Mouse (Mus musculus) myocyte (in vitro differentiated cells): Measurements from ENCODE around the gene Smpd1. TPM values are rescaled to one million over a fixed set of nuclear protein-coding genes. Genes with fewer than 3 reads are reported as not detected.

Experiments used
- H3K27me3 ChIP-seq: one replicate; pipeline ENCODE4 v1.6.1; 2011; ENCODE audit not compliant: control insufficient read depth, insufficient read depth, insufficient read length
- H3K36me3 ChIP-seq: one replicate; pipeline ENCODE4 v1.6.1; 2011; ENCODE audit not compliant: control insufficient read depth, insufficient read depth
- H3K4me2 ChIP-seq: one replicate; pipeline ENCODE4 v1.6.1; 2011; ENCODE audit warnings: low read depth, control low read depth
- H3K4me3 ChIP-seq: one replicate; pipeline ENCODE4 v1.5.1; 2011; ENCODE audit warnings: mild to moderate bottlenecking, control low read depth, moderate library complexity
- H3K79me2 ChIP-seq: one replicate; pipeline ENCODE4 v1.6.1; 2011; ENCODE audit not compliant: control insufficient read depth, insufficient read depth
- H3ac ChIP-seq: one replicate; pipeline ENCODE4 v1.6.1; 2011; ENCODE audit not compliant: control insufficient read depth, insufficient read length
- CEBPB ChIP-seq: IDR thresholded peaks from 2 replicates; pipeline ENCODE4 v1.6.1; 2011; ENCODE audit warnings: mild to moderate bottlenecking, moderate library complexity; ENCODE audit not compliant: poor library complexity, insufficient read depth, severe bottlenecking
- E2F4 ChIP-seq: IDR thresholded peaks from one replicate; pipeline ENCODE4 v1.6.1; 2011; ENCODE audit warnings: mild to moderate bottlenecking, control low read depth, moderate library complexity; ENCODE audit not compliant: insufficient read depth
- MAX ChIP-seq: IDR thresholded peaks from one replicate; pipeline ENCODE4 v1.6.1; 2011; ENCODE audit warnings: low read depth, mild to moderate bottlenecking, control low read depth
- MYOD1 ChIP-seq, 3 experiments: IDR thresholded peaks; one replicate each; pipeline ENCODE4 v1.6.1; 2011; ENCODE audit warnings: control low read depth in 2 of 3, low read depth in 2 of 3, mild to moderate bottlenecking in 2 of 3, moderate library complexity in 1 of 3; ENCODE audit not compliant: insufficient read length in 2 of 3, control insufficient read depth in 1 of 3
- MYOG ChIP-seq, 3 experiments: IDR thresholded peaks; one replicate each; pipeline ENCODE4 v1.6.1; 2011; ENCODE audit warnings: control low read depth in 2 of 3, low read depth in 2 of 3, mild to moderate bottlenecking in 2 of 3; ENCODE audit not compliant: insufficient read length in 2 of 3, control insufficient read depth in 1 of 3, insufficient read depth in 1 of 3
- POLR2A ChIP-seq: IDR thresholded peaks from one replicate; pipeline ENCODE4 v1.6.1; 2011; ENCODE audit warnings: low read depth, mild to moderate bottlenecking, control low read depth, moderate library complexity; ENCODE audit not compliant: insufficient read length
- POLR2AphosphoS2 ChIP-seq: IDR thresholded peaks from one replicate; pipeline ENCODE4 v1.6.1; 2011; ENCODE audit warnings: low read depth, control low read depth; ENCODE audit not compliant: insufficient read length
- REST ChIP-seq: IDR thresholded peaks from one replicate; pipeline ENCODE4 v1.6.1; 2011; ENCODE audit warnings: mild to moderate bottlenecking, control low read depth, moderate library complexity; ENCODE audit not compliant: insufficient read depth, insufficient read length
- SRF ChIP-seq: IDR thresholded peaks from one replicate; pipeline ENCODE4 v1.6.1; 2011; ENCODE audit warnings: low read depth; ENCODE audit not compliant: control insufficient read depth, insufficient read length
- TCF12 ChIP-seq: IDR thresholded peaks from one replicate; pipeline ENCODE4 v1.6.1; 2011; ENCODE audit warnings: mild to moderate bottlenecking, control low read depth; ENCODE audit not compliant: poor library complexity, insufficient read depth, severe bottlenecking
- TCF3 ChIP-seq: IDR thresholded peaks from one replicate; pipeline ENCODE4 v1.6.1; 2011; ENCODE audit warnings: low read depth, control low read depth; ENCODE audit not compliant: insufficient read length
- USF1 ChIP-seq: IDR thresholded peaks from one replicate; pipeline ENCODE4 v1.6.1; 2011; ENCODE audit warnings: low read depth, mild to moderate bottlenecking, control low read depth, moderate library complexity
- polyA plus RNA-seq: library from polyadenylated mRNA; unstranded; fragments of >200 nt; fragmentation: generic; extraction: Trizol; gene quantifications from one replicate; pipeline ENCODE4 v1.2.1, GENCODE M21; 2012; ENCODE audit warnings: missing spikeins

Gene Smpd1
- polyA plus RNA-seq, 1 experiment = 45.5 TPM

- H3K4me2 ChIP-seq = no peak overlapping the region
- H3K79me2 ChIP-seq = no peaks in the 10 kb centered on the region
- H3K4me3 ChIP-seq = no peak overlapping the region
- H3K36me3 ChIP-seq = peaks cover 4% of the 10 kb centered on the region
- no peak for TF ChIP-seq USF1
- no peak overlapping the region for H3ac ChIP-seq
- no peaks in the 10 kb centered on the region for H3K27me3 ChIP-seq
Measured at GRCm38 (mm10) chr7:105574537-105574936, 20.4 kb downstream of the Smpd1 start.

GRCm38 (mm10) chr7:105576166-105576748 lies 22.1 kb downstream of the Smpd1 start:
- H3K4me2 ChIP-seq = peak overlapping the region; percentile 42
- H3ac ChIP-seq = no peak overlapping the region
- no peaks in the 10 kb centered on the region for H3K79me2 ChIP-seq
- H3K36me3 ChIP-seq = peaks cover 4% of the 10 kb centered on the region
- H3K27me3 ChIP-seq = no peaks in the 10 kb centered on the region
- H3K4me3 ChIP-seq = no peak overlapping the region
- TF ChIP-seq MAX = no peak
- no peak for TF ChIP-seq TCF12
- TF ChIP-seq E2F4 = no peak
- no peak for TF ChIP-seq MYOD1 (IDR thresholded peaks at IDR 0.05; ENCODE audit: control insufficient read depth in 1 of 3, insufficient read length in 2 of 3, low read depth in 2 of 3)
- no peak for TF ChIP-seq REST
- TF ChIP-seq MYOG (IDR thresholded peaks at IDR 0.05; ENCODE audit: control insufficient read depth in 1 of 3, insufficient read depth in 1 of 3, insufficient read length in 2 of 3, low read depth in 2 of 3) = no peak
- no peak for TF ChIP-seq TCF3
- no peak for TF ChIP-seq USF1
- no peak for TF ChIP-seq CEBPB
- TF ChIP-seq SRF = no peak
- TF ChIP-seq POLR2A = no peak
- TF ChIP-seq POLR2AphosphoS2 = no peak

GRCm38 (mm10) chr7:105577377-105577871 lies 23.3 kb downstream of the Smpd1 start:
- no peak overlapping the region for H3ac ChIP-seq
- TF ChIP-seq REST = no peak
- no peak for TF ChIP-seq POLR2A
- TF ChIP-seq E2F4 = no peak
- no peak for TF ChIP-seq CEBPB
- no peak for TF ChIP-seq POLR2AphosphoS2
- TF ChIP-seq MYOD1 (IDR thresholded peaks at IDR 0.05; ENCODE audit: control insufficient read depth in 1 of 3, insufficient read length in 2 of 3, low read depth in 2 of 3) = no peak
- TF ChIP-seq TCF12 = no peak
- TF ChIP-seq USF1 = no peak
- TF ChIP-seq MAX = no peak
- TF ChIP-seq MYOG (IDR thresholded peaks at IDR 0.05; ENCODE audit: control insufficient read depth in 1 of 3, insufficient read depth in 1 of 3, insufficient read length in 2 of 3, low read depth in 2 of 3) = no peak
- no peak for TF ChIP-seq SRF
- no peak for TF ChIP-seq TCF3
- no peaks in the 10 kb centered on the region for H3K79me2 ChIP-seq
- no peak overlapping the region for H3K4me3 ChIP-seq
- H3K36me3 ChIP-seq = peaks cover 4% of the 10 kb centered on the region
- H3K27me3 ChIP-seq = no peaks in the 10 kb centered on the region
- no peak overlapping the region for H3K4me2 ChIP-seq

DNA sequence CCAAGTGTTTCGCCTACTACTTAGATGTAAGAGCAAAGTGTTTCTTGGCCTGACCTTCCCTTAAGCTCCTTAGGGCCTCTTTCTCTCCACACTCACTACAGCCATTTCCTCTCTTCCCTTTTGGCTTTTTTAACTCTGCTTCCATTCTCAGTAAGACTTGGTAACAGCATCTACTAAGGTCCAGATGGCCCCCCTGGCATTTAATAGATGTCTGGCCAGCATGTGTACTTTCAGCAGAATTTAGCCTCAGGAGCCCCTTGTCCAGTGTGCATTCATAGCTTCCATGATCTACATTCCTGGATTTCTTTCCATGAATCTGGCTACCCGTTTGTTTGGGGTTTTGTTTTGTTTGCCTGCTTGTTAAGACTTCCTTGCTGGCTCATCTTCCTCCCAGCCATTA lies 24.3 kb downstream of the Smpd1 start:
- Histone ChIP-seq H3ac (no peak overlapping the region), H3K4me3 (no peak overlapping the region), H3K36me3 (peaks cover under 1% of the 10 kb centered on the region), H3K4me2 (no peak overlapping the region), H3K79me2 (no peaks in the 10 kb centered on the region), H3K27me3 (no peaks in the 10 kb centered on the region)
- no peak for TF ChIP-seq REST
- TF ChIP-seq TCF12 = no peak
- no peak for TF ChIP-seq SRF
- no peak for TF ChIP-seq MYOD1 (IDR thresholded peaks at IDR 0.05; ENCODE audit: control insufficient read depth in 1 of 3, insufficient read length in 2 of 3, low read depth in 2 of 3)
- no peak for TF ChIP-seq POLR2AphosphoS2
- TF ChIP-seq USF1 = no peak
- TF ChIP-seq TCF3 = no peak
- no peak for TF ChIP-seq MYOG (IDR thresholded peaks at IDR 0.05; ENCODE audit: control insufficient read depth in 1 of 3, insufficient read depth in 1 of 3, insufficient read length in 2 of 3, low read depth in 2 of 3)

DNA sequence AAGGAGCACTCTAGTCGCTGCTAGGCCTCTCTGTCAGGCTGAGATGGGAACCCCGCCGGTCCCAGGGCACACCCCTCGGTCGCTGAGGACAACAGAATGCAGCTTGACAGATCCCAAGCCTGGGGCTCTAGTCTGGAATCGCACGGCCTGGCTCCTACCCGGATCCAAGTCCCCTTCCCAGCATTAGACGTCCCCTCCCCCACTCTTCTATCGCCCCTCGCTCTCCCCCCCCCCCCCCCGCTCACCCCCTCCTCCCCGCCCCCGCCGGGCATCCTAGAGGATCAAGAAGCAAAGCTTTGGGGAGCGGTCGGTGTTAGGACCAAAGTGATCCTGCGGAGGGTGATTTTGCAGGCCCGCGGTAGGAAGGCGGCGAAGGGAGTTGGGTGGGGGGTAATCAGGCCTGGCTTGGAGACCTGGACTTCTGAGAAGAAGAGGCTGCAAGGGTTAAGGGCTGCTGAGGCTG lies 26.5 kb downstream of the Smpd1 start:
- Histone ChIP-seq H3K4me3 (peak overlapping the region; percentile 56), H3K27me3 (no peaks in the 10 kb centered on the region), H3K4me2 (peak overlapping the region; percentile 68), H3ac (peak overlapping the region; percentile 34), H3K36me3 (no peaks in the 10 kb centered on the region), H3K79me2 (no peaks in the 10 kb centered on the region)
- TF ChIP-seq CEBPB (no peak), MYOD1 (IDR thresholded peaks at IDR 0.05; ENCODE audit: control insufficient read depth in 1 of 3, insufficient read length in 2 of 3, low read depth in 2 of 3) (no peak), MYOG (IDR thresholded peaks at IDR 0.05; ENCODE audit: control insufficient read depth in 1 of 3, insufficient read depth in 1 of 3, insufficient read length in 2 of 3, low read depth in 2 of 3) (no peak)
